Mouse (Mus musculus) C2C12 (cell line): ENCODE results near the gene Dlgap1.

ENCODE experiments used
- CTCF ChIP-seq: IDR thresholded peaks from one replicate; pipeline ENCODE4 v1.5.1; 2011; ENCODE audit not compliant: control insufficient read depth, insufficient read depth, insufficient read length
- MAX ChIP-seq: IDR thresholded peaks from one replicate; pipeline ENCODE4 v1.6.1; 2011; ENCODE audit warnings: mild to moderate bottlenecking, control low read depth
- MYOD1 ChIP-seq: IDR thresholded peaks from one replicate; pipeline ENCODE4 v1.6.1; 2011; ENCODE audit warnings: low read depth; ENCODE audit not compliant: control insufficient read depth, insufficient read length
- MYOG ChIP-seq: IDR thresholded peaks from one replicate; pipeline ENCODE4 v1.6.1; 2011; ENCODE audit not compliant: control insufficient read depth, insufficient read length; ENCODE audit errors: extremely low read depth

GRCm38 (mm10) chr17:70815001-70815400 is 846.1 kb downstream of the Dlgap1 start:
- TF ChIP-seq MYOD1 (no peak), CTCF (no peak), MYOG (no peak), MAX (no peak)
